Mouse (Mus musculus): Measurements from ENCODE around the gene Neurl3. TPM values are rescaled to one million over a fixed set of nuclear protein-coding genes. Genes with fewer than 3 reads are reported as not detected.

The Neurl3 gene
- polyA plus RNA-seq, 1 experiment from 2014 or later, result 0.16 TPM

- 90% methylated on average over 8 of the region's 8 CpGs for WGBS
- Histone ChIP-seq H3K36me3 (ENCODE audit: control insufficient read depth, insufficient read depth, low read length) (no peaks in the 10 kb centered on the region), H3K4me1 (replicated peaks; ENCODE audit: control insufficient read depth, insufficient read depth, low read length) (no peaks in the 10 kb centered on the region; the same call in 1 of the 2 replicates), H3K9ac (ENCODE audit: low read length) (no peak overlapping the region), H3K27ac (ENCODE audit: low read depth, low read length) (no peak overlapping the region), H3K9me3 (ENCODE audit: control insufficient read depth, low read length) (peaks cover 2% of the 10 kb centered on the region; the same call in 1 of the 2 replicates), H3K4me2 (ENCODE audit: low read depth, low read length, severe bottlenecking) (no peak overlapping the region), H3K4me3 (ENCODE audit: low read depth, low read length) (no peak overlapping the region), H3K27me3 (ENCODE audit: control insufficient read depth, insufficient read depth, low read length) (peaks cover 9% of the 10 kb centered on the region; the same call in 1 of the 2 replicates)
- DNase-seq (ENCODE audit: low spot score), result no peak
- ATAC-seq (replicated peaks; ENCODE audit: low FRiP score), result no peak
Measured at GRCm38 (mm10) chr1:36257276-36257675, 17.2 kb downstream of the Neurl3 start.

- Histone ChIP-seq H3K4me2 (ENCODE audit: low read depth, low read length, severe bottlenecking) (no peak overlapping the region), H3K9me3 (ENCODE audit: control insufficient read depth, low read length) (peaks cover 2% of the 10 kb centered on the region; the same call in 1 of the 2 replicates), H3K36me3 (ENCODE audit: control insufficient read depth, insufficient read depth, low read length) (no peaks in the 10 kb centered on the region), H3K9ac (ENCODE audit: low read length) (no peak overlapping the region), H3K27me3 (ENCODE audit: control insufficient read depth, insufficient read depth, low read length) (peaks cover 9% of the 10 kb centered on the region; the same call in 1 of the 2 replicates), H3K27ac (ENCODE audit: low read depth, low read length) (no peak overlapping the region), H3K4me1 (replicated peaks; ENCODE audit: control insufficient read depth, insufficient read depth, low read length) (no peaks in the 10 kb centered on the region; the same call in 1 of the 2 replicates), H3K4me3 (ENCODE audit: low read depth, low read length) (no peak overlapping the region)
- ATAC-seq (replicated peaks; ENCODE audit: low FRiP score) (no peak), DNase-seq (ENCODE audit: low spot score) (no peak)
- 21% methylated on average over 20 of the region's 20 CpGs for WGBS
Measured at GRCm38 (mm10) chr1:36255871-36256640, 18.4 kb downstream of the Neurl3 start.

DNA sequence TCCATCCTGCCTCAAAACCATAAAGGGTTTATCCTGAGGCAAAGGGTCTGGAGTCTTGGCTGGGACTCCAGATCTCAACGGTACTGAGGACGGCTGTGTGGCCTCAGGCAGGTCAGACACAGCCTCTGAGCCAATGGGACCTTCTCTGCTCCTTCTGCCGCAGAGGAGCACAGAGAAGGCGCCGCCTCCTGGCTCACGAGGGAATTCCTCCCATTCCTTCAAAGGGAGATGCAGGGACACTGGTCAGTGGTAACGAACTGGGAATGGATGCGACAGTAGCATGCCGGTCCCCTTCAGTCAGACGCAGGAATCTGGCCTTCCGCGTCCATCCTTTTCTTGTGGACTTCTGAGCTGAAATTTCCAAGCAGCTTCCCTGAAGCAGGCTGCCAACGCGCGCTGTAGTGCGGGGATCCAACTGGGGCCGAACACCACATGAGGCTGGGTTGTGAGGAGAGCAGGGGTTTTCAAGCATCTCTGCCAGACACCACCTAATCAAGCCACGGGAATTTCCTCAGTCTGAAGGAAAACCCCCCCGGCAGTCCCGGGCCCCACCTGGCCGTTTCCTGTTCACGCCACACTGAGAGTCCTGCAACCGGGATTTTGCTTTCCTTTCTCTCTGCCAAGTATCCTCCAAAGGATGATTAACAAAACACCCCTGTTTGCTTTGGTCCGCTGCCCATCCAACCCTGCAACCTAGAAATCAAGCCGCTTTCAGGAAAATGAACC lies 19.7 kb downstream of the Neurl3 start:
- no peak overlapping the region for H3K27ac ChIP-seq (ENCODE audit: low read depth, low read length)
- H3K36me3 ChIP-seq (ENCODE audit: control insufficient read depth, insufficient read depth, low read length), result no peaks in the 10 kb centered on the region
- peaks cover 9% of the 10 kb centered on the region; the same call in 1 of the 2 replicates for H3K27me3 ChIP-seq (ENCODE audit: control insufficient read depth, insufficient read depth, low read length)
- peak overlapping the region; percentile 36; the same call in 1 of the 2 replicates for H3K4me2 ChIP-seq (ENCODE audit: low read depth, low read length, severe bottlenecking)
- 6% methylated on average over 25 of the region's 25 CpGs for WGBS
- ATAC-seq (replicated peaks; ENCODE audit: low FRiP score) (no peak), DNase-seq (ENCODE audit: low spot score) (peak; percentile 78)
- peaks cover 2% of the 10 kb centered on the region; the same call in 1 of the 2 replicates for H3K9me3 ChIP-seq (ENCODE audit: control insufficient read depth, low read length)
- H3K9ac ChIP-seq (ENCODE audit: low read length), result peak overlapping the region; percentile 4
- H3K4me1 ChIP-seq (replicated peaks; ENCODE audit: control insufficient read depth, insufficient read depth, low read length), result no peaks in the 10 kb centered on the region; the same call in 1 of the 2 replicates
- H3K4me3 ChIP-seq (ENCODE audit: low read depth, low read length), result no peak overlapping the region; the same call in 1 of the 2 replicates

- WGBS, result 8% methylated on average over 6 of the region's 6 CpGs
- no peak overlapping the region for H3K27ac ChIP-seq (ENCODE audit: low read depth, low read length)
- 0 out of 2 replicates have a peak, but pooled peaks have one; percentile 44 for ATAC-seq (replicated peaks; ENCODE audit: low FRiP score)
Measured at GRCm38 (mm10) chr1:36252791-36253190, 21.7 kb downstream of the Neurl3 start.

DNA sequence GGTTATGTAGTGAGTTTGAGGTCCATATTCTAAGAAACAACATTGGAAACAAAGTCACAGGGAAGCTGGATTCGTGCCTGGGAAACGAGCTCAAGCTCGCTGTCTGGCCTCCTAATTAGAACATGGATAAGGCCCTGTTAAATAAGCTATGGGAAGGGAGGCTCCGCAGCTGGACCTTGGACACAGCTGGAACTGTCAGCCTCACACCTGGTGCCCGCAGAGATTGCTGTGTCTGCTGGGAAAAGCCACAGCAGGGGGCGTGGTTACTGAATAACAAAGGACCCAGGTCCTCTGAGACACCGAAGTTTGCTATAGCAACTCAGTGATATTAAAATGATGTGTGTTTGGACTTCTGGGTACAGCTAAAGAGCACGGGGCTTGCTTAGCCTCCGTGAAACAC lies 23.1 kb downstream of the Neurl3 start:
- H3K9ac ChIP-seq (ENCODE audit: low read length), result no peak overlapping the region
- H3K27me3 ChIP-seq (ENCODE audit: control insufficient read depth, insufficient read depth, low read length), result peaks cover 9% of the 10 kb centered on the region; the same call in 1 of the 2 replicates
- H3K4me2 ChIP-seq (ENCODE audit: low read depth, low read length, severe bottlenecking), result no peak overlapping the region
- DNase-seq (ENCODE audit: low spot score), result no peak
- no peak overlapping the region for H3K27ac ChIP-seq (ENCODE audit: low read depth, low read length)
- H3K4me3 ChIP-seq (ENCODE audit: low read depth, low read length), result no peak overlapping the region
- H3K9me3 ChIP-seq (ENCODE audit: control insufficient read depth, low read length), result peaks cover 2% of the 10 kb centered on the region; the same call in 1 of the 2 replicates
- WGBS, result 6% methylated on average over 9 of the region's 9 CpGs
- no peaks in the 10 kb centered on the region; the same call in 1 of the 2 replicates for H3K4me1 ChIP-seq (replicated peaks; ENCODE audit: control insufficient read depth, insufficient read depth, low read length)
- ATAC-seq (replicated peaks; ENCODE audit: low FRiP score), result no peak; the same call in 1 of the 2 replicates
- H3K36me3 ChIP-seq (ENCODE audit: control insufficient read depth, insufficient read depth, low read length), result no peaks in the 10 kb centered on the region

More at GRCm38 (mm10) chr1:36252791-36253190, 21.7 kb downstream of the Neurl3 start:
- H3K4me1 ChIP-seq (replicated peaks; ENCODE audit: control insufficient read depth, insufficient read depth, low read length), result no peaks in the 10 kb centered on the region; the same call in 1 of the 2 replicates
- peaks cover 9% of the 10 kb centered on the region; the same call in 1 of the 2 replicates for H3K27me3 ChIP-seq (ENCODE audit: control insufficient read depth, insufficient read depth, low read length)
- peaks cover 2% of the 10 kb centered on the region; the same call in 1 of the 2 replicates for H3K9me3 ChIP-seq (ENCODE audit: control insufficient read depth, low read length)
- no peak overlapping the region for H3K9ac ChIP-seq (ENCODE audit: low read length)
- no peaks in the 10 kb centered on the region for H3K36me3 ChIP-seq (ENCODE audit: control insufficient read depth, insufficient read depth, low read length)
- H3K4me2 ChIP-seq (ENCODE audit: low read depth, low read length, severe bottlenecking), result no peak overlapping the region
- no peak overlapping the region for H3K4me3 ChIP-seq (ENCODE audit: low read depth, low read length)
- peak; percentile 72 for DNase-seq (ENCODE audit: low spot score)

- ATAC-seq (replicated peaks; ENCODE audit: low FRiP score), result no peak
- Histone ChIP-seq H3K9me3 (ENCODE audit: control insufficient read depth, low read length) (no peaks in the 10 kb centered on the region), H3K9ac (ENCODE audit: low read length) (no peak overlapping the region), H3K27me3 (ENCODE audit: control insufficient read depth, insufficient read depth, low read length) (no peaks in the 10 kb centered on the region), H3K4me3 (ENCODE audit: low read depth, low read length) (no peak overlapping the region), H3K36me3 (ENCODE audit: control insufficient read depth, insufficient read depth, low read length) (no peaks in the 10 kb centered on the region), H3K27ac (ENCODE audit: low read depth, low read length) (no peak overlapping the region), H3K4me2 (ENCODE audit: low read depth, low read length, severe bottlenecking) (no peak overlapping the region), H3K4me1 (replicated peaks; ENCODE audit: control insufficient read depth, insufficient read depth, low read length) (peaks cover 4% of the 10 kb centered on the region)
- no peak for DNase-seq (ENCODE audit: low spot score)
- 45% methylated on average over 6 of the region's 6 CpGs for WGBS
Measured at GRCm38 (mm10) chr1:36246688-36247087, 27.8 kb downstream of the Neurl3 start.

GRCm38 (mm10) chr1:36244828-36245215 lies 29.7 kb downstream of the Neurl3 start:
- DNase-seq (ENCODE audit: low spot score), result no peak
- H3K36me3 ChIP-seq (ENCODE audit: control insufficient read depth, insufficient read depth, low read length), result no peaks in the 10 kb centered on the region
- no peaks in the 10 kb centered on the region for H3K27me3 ChIP-seq (ENCODE audit: control insufficient read depth, insufficient read depth, low read length)
- H3K4me3 ChIP-seq (ENCODE audit: low read depth, low read length), result no peak overlapping the region
- no peak for ATAC-seq (replicated peaks; ENCODE audit: low FRiP score)
- peaks cover 4% of the 10 kb centered on the region for H3K4me1 ChIP-seq (replicated peaks; ENCODE audit: control insufficient read depth, insufficient read depth, low read length)
- no peaks in the 10 kb centered on the region for H3K9me3 ChIP-seq (ENCODE audit: control insufficient read depth, low read length)
- 92% methylated on average over 4 of the region's 4 CpGs for WGBS
- H3K9ac ChIP-seq (ENCODE audit: low read length), result no peak overlapping the region
- H3K27ac ChIP-seq (ENCODE audit: low read depth, low read length), result no peak overlapping the region
- H3K4me2 ChIP-seq (ENCODE audit: low read depth, low read length, severe bottlenecking), result no peak overlapping the region

- Histone ChIP-seq H3K27me3 (ENCODE audit: control insufficient read depth, insufficient read depth, low read length) (no peaks in the 10 kb centered on the region), H3K4me1 (replicated peaks; ENCODE audit: control insufficient read depth, insufficient read depth, low read length) (peaks cover 4% of the 10 kb centered on the region), H3K4me3 (ENCODE audit: low read depth, low read length) (peak within 1 kb of the TSS; percentile 88), H3K9me3 (ENCODE audit: control insufficient read depth, low read length) (no peaks in the 10 kb centered on the region), H3K9ac (ENCODE audit: low read length) (peak within 1 kb of the TSS; percentile 86), H3K27ac (ENCODE audit: low read depth, low read length) (peak within 1 kb of the TSS; percentile 68), H3K36me3 (ENCODE audit: control insufficient read depth, insufficient read depth, low read length) (no peaks in the 10 kb centered on the region), H3K4me2 (ENCODE audit: low read depth, low read length, severe bottlenecking) (peak within 1 kb of the TSS; percentile 84)
- DNase-seq (ENCODE audit: low spot score), result peak; percentile 95
- WGBS, result 2% methylated on average over 49 of the region's 49 CpGs
- peak; percentile 96 for ATAC-seq (replicated peaks; ENCODE audit: low FRiP score)
Measured at GRCm38 (mm10) chr1:36244058-36244827, 30.2 kb downstream of the Neurl3 start, which contains the start of gene Uggt1. Gene Uggt1 (minus strand): TSS chr1:36244720.

Data from forebrain, embryonic 11.5 days (tissue).